Mouse (Mus musculus) thymus, adult 2 months (tissue): ENCODE results near the gene Zcchc10. TPM values are rescaled to one million over a fixed set of nuclear protein-coding genes. Genes with fewer than 3 reads are reported as not detected.
"Not testable (repeated sequence)": the region's sequence is repeated elsewhere in the genome, so short reads cannot be mapped to it uniquely, and the experiment has no call there.

ENCODE experiments used
- DNase-seq: peaks from one replicate; pipeline ENCODE4 v3.0.0; 2021
- H3K27ac ChIP-seq: fragments of 200-500 bp; 2 replicates; pipeline ENCODE4 v1.5.1; 2012; ENCODE audit warnings: low read length, control low read depth; ENCODE audit not compliant: control insufficient read depth, insufficient read depth
- H3K27me3 ChIP-seq: fragments of 200-500 bp; 2 replicates; pipeline ENCODE4 v1.6.1; 2012; ENCODE audit warnings: mild to moderate bottlenecking, low read length, moderate library complexity, mixed read lengths; ENCODE audit not compliant: control insufficient read depth, insufficient read depth
- H3K36me3 ChIP-seq: fragments of 200-500 bp; 2 replicates; pipeline ENCODE4 v1.6.1; 2012; ENCODE audit warnings: mild to moderate bottlenecking, low read length, moderate library complexity; ENCODE audit not compliant: control insufficient read depth, insufficient read depth
- H3K4me1 ChIP-seq: fragments of 200-500 bp; replicated peaks from 2 replicates; pipeline ENCODE4 v1.6.1; 2012; ENCODE audit warnings: low read length; ENCODE audit not compliant: control insufficient read depth, insufficient read depth
- H3K4me3 ChIP-seq: fragments of 200-500 bp; 2 replicates; pipeline ENCODE4 v1.5.1; 2012; ENCODE audit warnings: mild to moderate bottlenecking, low read length, control low read depth, moderate library complexity; ENCODE audit not compliant: control insufficient read depth, insufficient read depth
- CTCF ChIP-seq: fragments of 200-500 bp; IDR thresholded peaks from 2 replicates; pipeline ENCODE4 v1.5.1; 2012; ENCODE audit warnings: mild to moderate bottlenecking, control low read depth, low read length, moderate library complexity, borderline replicate concordance; ENCODE audit not compliant: control insufficient read depth, poor library complexity, insufficient read depth; ENCODE audit errors: extremely low read depth
- POLR2A ChIP-seq: fragments of 200-500 bp; IDR thresholded peaks from 2 replicates; pipeline ENCODE4 v1.6.1; 2012; ENCODE audit warnings: mild to moderate bottlenecking, low read length, control low read depth, moderate library complexity; ENCODE audit not compliant: control insufficient read depth, poor library complexity, insufficient read depth; ENCODE audit errors: extremely low read depth
- WGBS: fragments of 180-500 bp; shearing (Covaris S2); methylation state at CpG from one replicate; pipeline ENCODE4 v1.1.7; 2018; 5-methylcytosine and 5-hydroxymethylcytosine counted together
- polyA plus RNA-seq: library from polyadenylated mRNA; depleted of rRNA; stranded (reverse); fragments of >200 nt; gene quantifications from 2 replicates; pipeline ENCODE4 v1.2.3, GENCODE M21; 2012

Gene Zcchc10
- polyA plus RNA-seq, 1 experiment = 8.4 TPM

GRCm38 (mm10) chr11:53332076-53332680, 7.7 kb downstream of the Zcchc10 start:
- Histone ChIP-seq H3K36me3 (peaks cover 22% of the 10 kb centered on the region), H3K4me3 (no peak overlapping the region), H3K27me3 (no peaks in the 10 kb centered on the region), H3K4me1 (0 out of 2 replicates have a peak, but pooled peaks cover 2% of the 10 kb centered on the region), H3K27ac (no peak overlapping the region)
- WGBS = 89% methylated on average over 14 of the region's 14 CpGs
- TF ChIP-seq CTCF = no peak
- no peak for TF ChIP-seq POLR2A
- DNase-seq = no peak

GRCm38 (mm10) chr11:53335505-53336181, 11.2 kb downstream of the Zcchc10 start:
- TF ChIP-seq CTCF = no peak
- no peak for TF ChIP-seq POLR2A
- H3K27me3 ChIP-seq = no peaks in the 10 kb centered on the region
- DNase-seq = no peak
- no peaks in the 10 kb centered on the region for H3K4me1 ChIP-seq
- WGBS = 93% methylated on average over 3 of the region's 3 CpGs
- H3K4me3 ChIP-seq = no peak overlapping the region
- H3K27ac ChIP-seq = no peak overlapping the region
- H3K36me3 ChIP-seq = no peaks in the 10 kb centered on the region

- no peaks in the 10 kb centered on the region for H3K27me3 ChIP-seq
- no peak for DNase-seq
- no peaks in the 10 kb centered on the region for H3K4me1 ChIP-seq
- no peak overlapping the region for H3K4me3 ChIP-seq
- no peaks in the 10 kb centered on the region for H3K36me3 ChIP-seq
- H3K27ac ChIP-seq = no peak overlapping the region
- TF ChIP-seq CTCF (no peak), POLR2A (no peak)
Measured at GRCm38 (mm10) chr11:53336182-53336571, 11.7 kb downstream of the Zcchc10 start.

GRCm38 (mm10) chr11:53336924-53337323, 12.4 kb downstream of the Zcchc10 start:
- Histone ChIP-seq H3K36me3 (no peaks in the 10 kb centered on the region), H3K27ac (no peak overlapping the region), H3K4me1 (no peaks in the 10 kb centered on the region), H3K4me3 (no peak overlapping the region), H3K27me3 (no peaks in the 10 kb centered on the region)
- WGBS = 23% methylated on average over 1 of the region's 1 CpGs
- no peak for TF ChIP-seq POLR2A
- no peak for TF ChIP-seq CTCF
- no peak for DNase-seq

- no peaks in the 10 kb centered on the region for H3K27me3 ChIP-seq
- DNase-seq = no peak
- H3K4me1 ChIP-seq = no peaks in the 10 kb centered on the region
- H3K36me3 ChIP-seq = no peaks in the 10 kb centered on the region
- no peak overlapping the region for H3K4me3 ChIP-seq
- TF ChIP-seq POLR2A (no peak), CTCF (no peak)
- 92% methylated on average over 8 of the region's 8 CpGs for WGBS
- no peak overlapping the region for H3K27ac ChIP-seq
Measured at GRCm38 (mm10) chr11:53337684-53338083, 13.2 kb downstream of the Zcchc10 start.

- 95% methylated on average over 10 of the region's 10 CpGs for WGBS
Measured at GRCm38 (mm10) chr11:53341019-53341418, 16.5 kb downstream of the Zcchc10 start.

GRCm38 (mm10) chr11:53342711-53343110, 18.2 kb downstream of the Zcchc10 start:
- Histone ChIP-seq H3K4me1 (peaks cover 10% of the 10 kb centered on the region), H3K36me3 (no peaks in the 10 kb centered on the region), H3K27ac (no peak overlapping the region), H3K27me3 (no peaks in the 10 kb centered on the region), H3K4me3 (no peak overlapping the region)
- DNase-seq = no peak
- TF ChIP-seq CTCF (no peak), POLR2A (no peak)
- WGBS = 35% methylated on average over 5 of the region's 5 CpGs

More at GRCm38 (mm10) chr11:53341019-53341418, 16.5 kb downstream of the Zcchc10 start:
- H3K4me3 ChIP-seq, H3K27me3 ChIP-seq, H3K36me3 ChIP-seq, DNase-seq, H3K27ac ChIP-seq: not testable (repeated sequence)
- peaks cover 10% of the 10 kb centered on the region for H3K4me1 ChIP-seq
